Mouse (Mus musculus) stomach, embryonic 16.5 days (tissue): ENCODE results near the gene Iqcf5. TPM values are rescaled to one million over a fixed set of nuclear protein-coding genes. Genes with fewer than 3 reads are reported as not detected.

Source experiments
- ATAC-seq: fragments of 200-750 bp; cut with Nextera tagmentation; 2 replicates; pipeline ENCODE4 v1.8.0; 2017; ENCODE audit warnings: moderate number of reproducible peaks, moderate TSS enrichment; ENCODE audit not compliant: insufficient read depth, low FRiP score
- H3K27ac ChIP-seq: fragments of 300-500 bp; sonication (generic); 2 replicates; pipeline ENCODE4 v1.5.1; 2014; ENCODE audit warnings: low read length
- H3K27me3 ChIP-seq: fragments of 300-500 bp; sonication (generic); 2 replicates; pipeline ENCODE4 v1.6.1; 2014; ENCODE audit warnings: low read length, control low read depth, mixed read lengths; ENCODE audit not compliant: control insufficient read depth, insufficient read depth
- H3K36me3 ChIP-seq: fragments of 300-500 bp; sonication (generic); 2 replicates; pipeline ENCODE4 v1.6.1; 2014; ENCODE audit warnings: low read length; ENCODE audit not compliant: control insufficient read depth, insufficient read depth
- H3K4me1 ChIP-seq: fragments of 300-500 bp; sonication (generic); 2 replicates; pipeline ENCODE4 v1.6.1; 2014; ENCODE audit warnings: low read length, control low read depth, mixed read lengths; ENCODE audit not compliant: control insufficient read depth, insufficient read depth
- H3K4me2 ChIP-seq: fragments of 300-500 bp; sonication (generic); 2 replicates; pipeline ENCODE4 v1.6.1; 2014; ENCODE audit warnings: low read depth, low read length, mixed read lengths
- H3K4me3 ChIP-seq: fragments of 300-500 bp; sonication (generic); replicated peaks from 2 replicates; pipeline ENCODE4 v1.5.1; 2014; ENCODE audit warnings: mild to moderate bottlenecking, low read length
- H3K9ac ChIP-seq: fragments of 300-500 bp; sonication (generic); 2 replicates; pipeline ENCODE4 v1.6.1; 2014; ENCODE audit warnings: low read length
- H3K9me3 ChIP-seq: fragments of 300-500 bp; sonication (generic); replicated peaks from 2 replicates; pipeline ENCODE4 v1.6.1; 2016; ENCODE audit warnings: low read length, control low read depth; ENCODE audit not compliant: control insufficient read depth
- WGBS: fragments of 180-500 bp; shearing (Covaris S2); extraction: QIAGEN DNeasy Blood & Tissue Kit; methylation state at CpG from one replicate; pipeline ENCODE4 v1.1.7; 2014; 5-methylcytosine and 5-hydroxymethylcytosine counted together
- polyA plus RNA-seq: library from polyadenylated mRNA; unstranded; fragments of >200 nt; fragmentation: Nextera tagmentation; extraction: Ambion mirVana; gene quantifications from 2 replicates; pipeline ENCODE4 v1.2.1, GENCODE M21; 2015

Gene Iqcf5
- polyA plus RNA-seq, 1 experiment from 2014 or later, result not detected

DNA sequence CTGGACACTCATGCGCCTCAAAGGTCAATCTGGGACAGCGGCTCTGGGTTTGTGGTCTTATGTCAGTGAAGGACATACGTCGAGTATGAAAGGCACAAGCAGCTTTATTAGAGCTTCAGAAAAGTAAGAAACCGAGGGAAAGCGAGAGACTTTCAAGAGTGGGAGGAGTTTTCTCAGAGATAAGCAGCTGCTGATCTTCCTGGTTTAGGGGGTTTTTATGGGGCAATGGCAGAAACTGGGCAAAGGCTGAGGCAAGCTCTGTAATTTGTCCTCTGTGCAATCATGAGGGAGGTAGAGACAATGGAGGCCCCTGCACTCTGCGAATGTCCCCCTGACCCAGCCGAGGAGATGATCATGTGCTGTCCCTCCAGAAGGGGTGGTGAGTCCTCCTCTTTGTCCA is 5.5 kb downstream of the Iqcf5 start:
- Histone ChIP-seq H3K9me3 (no peaks in the 10 kb centered on the region), H3K27ac (no peak overlapping the region), H3K4me3 (no peak overlapping the region), H3K4me2 (no peak overlapping the region), H3K27me3 (no peaks in the 10 kb centered on the region), H3K4me1 (no peaks in the 10 kb centered on the region), H3K9ac (no peak overlapping the region), H3K36me3 (no peaks in the 10 kb centered on the region)
- ATAC-seq, result no peak
- 73% methylated on average over 8 of the region's 8 CpGs for WGBS

DNA sequence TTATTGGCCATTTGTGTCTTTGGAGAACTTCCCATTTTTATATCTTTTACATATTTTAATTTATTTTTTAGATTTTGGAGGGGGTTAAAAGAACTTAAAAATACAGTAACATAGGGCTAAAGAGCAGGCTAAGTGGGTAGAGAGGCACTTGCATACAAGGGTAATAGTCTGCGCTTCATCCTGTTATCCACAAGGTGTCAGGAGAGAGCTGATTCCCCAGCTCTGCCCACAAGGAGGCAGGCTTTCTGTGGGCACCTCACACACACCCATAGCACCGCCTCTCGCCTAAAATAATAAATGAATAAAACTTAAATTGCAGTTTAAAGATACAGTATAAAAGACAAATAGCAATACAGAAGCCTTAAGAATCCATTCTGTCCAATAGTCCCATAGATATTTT is 17.5 kb downstream of the Iqcf5 start:
- Histone ChIP-seq H3K27me3 (no peaks in the 10 kb centered on the region), H3K9me3 (no peaks in the 10 kb centered on the region), H3K9ac (no peak overlapping the region), H3K4me3 (no peak overlapping the region), H3K27ac (no peak overlapping the region), H3K4me1 (no peaks in the 10 kb centered on the region), H3K36me3 (no peaks in the 10 kb centered on the region), H3K4me2 (no peak overlapping the region)
- no peak for ATAC-seq
- 23% methylated on average over 3 of the region's 3 CpGs for WGBS

GRCm38 (mm10) chr9:106534296-106534695 is 19.9 kb downstream of the Iqcf5 start:
- Histone ChIP-seq H3K27ac (no peak overlapping the region), H3K9me3 (no peaks in the 10 kb centered on the region), H3K27me3 (no peaks in the 10 kb centered on the region), H3K4me1 (no peaks in the 10 kb centered on the region), H3K9ac (no peak overlapping the region), H3K4me2 (no peak overlapping the region), H3K36me3 (no peaks in the 10 kb centered on the region), H3K4me3 (no peak overlapping the region)
- ATAC-seq, result no peak
- 90% methylated on average over 7 of the region's 7 CpGs for WGBS

- WGBS, result 86% methylated on average over 11 of the region's 11 CpGs
- Histone ChIP-seq H3K27me3 (no peaks in the 10 kb centered on the region), H3K9me3 (no peaks in the 10 kb centered on the region), H3K4me1 (no peaks in the 10 kb centered on the region), H3K9ac (no peak overlapping the region), H3K27ac (no peak overlapping the region), H3K4me3 (no peak overlapping the region), H3K36me3 (no peaks in the 10 kb centered on the region), H3K4me2 (no peak overlapping the region)
- no peak for ATAC-seq
Measured at GRCm38 (mm10) chr9:106534975-106535374, 20.6 kb downstream of the Iqcf5 start.

DNA sequence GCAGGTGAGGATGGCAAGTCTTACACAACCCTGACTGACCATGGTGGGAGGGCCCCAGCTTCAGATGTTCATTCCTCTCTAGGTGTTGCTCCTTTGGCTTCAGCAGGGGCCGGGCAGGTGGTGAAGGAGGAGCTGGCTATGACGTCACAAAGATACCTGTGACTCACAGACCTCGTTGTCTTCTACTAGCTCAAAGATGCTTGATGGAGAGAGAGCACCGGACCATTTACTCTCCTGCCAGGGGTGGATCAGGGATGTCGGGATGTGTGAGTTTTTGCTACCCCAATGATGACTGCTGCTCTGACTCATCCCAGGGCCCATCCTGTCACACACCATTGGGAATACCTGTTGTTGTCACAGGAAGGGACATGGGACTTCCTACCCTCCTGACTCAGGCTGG is 47.2 kb downstream of the Iqcf5 start, which contains the start of gene Iqcf3:
Iqcf3 (minus strand) TSS at position 101 of the 400 bp plus-strand sequence.
- Histone ChIP-seq H3K9me3 (no peaks in the 10 kb centered on the region), H3K27ac (no peak within 1 kb of the TSS), H3K4me1 (no peaks in the 10 kb centered on the region), H3K36me3 (no peaks in the 10 kb centered on the region), H3K4me3 (no peak within 1 kb of the TSS), H3K27me3 (no peaks in the 10 kb centered on the region), H3K4me2 (no peak within 1 kb of the TSS), H3K9ac (no peak within 1 kb of the TSS)
- no peak for ATAC-seq
- WGBS, result 93% methylated on average over 5 of the region's 5 CpGs

DNA sequence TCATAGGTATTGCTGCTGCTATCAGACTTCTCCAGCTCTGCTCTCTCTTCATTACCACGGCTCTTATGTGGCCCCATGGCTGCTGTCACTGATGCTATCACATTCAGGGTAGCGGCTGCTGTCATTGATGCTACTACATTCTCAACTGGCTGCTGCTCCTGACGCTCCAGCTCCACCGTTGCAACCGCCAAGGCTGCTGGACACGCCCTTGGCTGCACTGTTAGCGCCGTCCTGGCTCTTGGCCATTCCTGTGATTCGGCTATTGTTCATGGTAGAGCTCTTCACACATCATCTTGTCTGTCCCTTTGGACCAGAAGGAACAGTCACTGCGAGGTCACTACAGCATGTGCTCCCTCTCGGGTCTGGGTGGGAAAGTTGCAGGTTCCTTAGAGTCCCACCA is 47.9 kb downstream of the Iqcf5 start:
- Histone ChIP-seq H3K36me3 (no peaks in the 10 kb centered on the region), H3K4me3 (no peak overlapping the region), H3K9ac (no peak overlapping the region), H3K27ac (no peak overlapping the region), H3K4me2 (no peak overlapping the region), H3K9me3 (no peaks in the 10 kb centered on the region), H3K4me1 (no peaks in the 10 kb centered on the region), H3K27me3 (no peaks in the 10 kb centered on the region)
- no peak for ATAC-seq
- WGBS, result 90% methylated on average over 11 of the region's 11 CpGs

GRCm38 (mm10) chr9:106564025-106564424 is 49.7 kb downstream of the Iqcf5 start:
- no peaks in the 10 kb centered on the region for H3K4me1 ChIP-seq
- ATAC-seq, result no peak
- H3K4me2 ChIP-seq, result no peak overlapping the region
- H3K27me3 ChIP-seq, result no peaks in the 10 kb centered on the region
- H3K4me3 ChIP-seq, result no peak overlapping the region
- no peak overlapping the region for H3K27ac ChIP-seq
- H3K9ac ChIP-seq, result no peak overlapping the region
- WGBS, result 75% methylated on average over 8 of the region's 8 CpGs
- H3K36me3 ChIP-seq, result no peaks in the 10 kb centered on the region
- no peaks in the 10 kb centered on the region for H3K9me3 ChIP-seq

Other genes with a start within 250 kb of the Iqcf5 start
- gene Poc1a, start 233.5 kb upstream of the Iqcf5 start, polyA plus RNA-seq, result 22.2 and 24.5 TPM in 2 replicates
- 14.2 and 14.5 TPM in 2 replicates for gene Dusp7, start 145.9 kb upstream of the Iqcf5 start, polyA plus RNA-seq
- gene Rpl29, start 85.1 kb upstream of the Iqcf5 start, polyA plus RNA-seq, result 747 and 881 TPM in 2 replicates
- gene Acy1, start 76.3 kb upstream of the Iqcf5 start, polyA plus RNA-seq, result 43.4 and 44.3 TPM in 2 replicates
- gene Abhd14b, start 67.1 kb upstream of the Iqcf5 start, polyA plus RNA-seq, result 28.3 and 35.8 TPM in 2 replicates
- 49.5 and 50.4 TPM in 2 replicates for gene Abhd14a, start 66.9 kb upstream of the Iqcf5 start, polyA plus RNA-seq
- gene Pcbp4, start 61.3 kb upstream of the Iqcf5 start, polyA plus RNA-seq, result 39.4 and 42.5 TPM in 2 replicates
- gene Gpr62, start 48.6 kb upstream of the Iqcf5 start, polyA plus RNA-seq, result 0.19 and 0.26 TPM in 2 replicates
- 40.8 and 42.6 TPM in 2 replicates for gene Rrp9, start 38.6 kb upstream of the Iqcf5 start, polyA plus RNA-seq
- 6.2 and 6.7 TPM in 2 replicates for gene Parp3, start 37.6 kb upstream of the Iqcf5 start, polyA plus RNA-seq
- gene Iqcf1, start 14.6 kb upstream of the Iqcf5 start, polyA plus RNA-seq, result not detected in 2 replicates
- gene Iqcf3, start 47.1 kb downstream of the Iqcf5 start, polyA plus RNA-seq, result not detected in 2 replicates
- not detected in 2 replicates for gene Iqcf4, start 56.4 kb downstream of the Iqcf5 start, polyA plus RNA-seq
- gene Iqcf6, start 112.0 kb downstream of the Iqcf5 start, polyA plus RNA-seq, result not detected in 2 replicates
- 0.08 TPM in 1 of 2 replicates, not detected in the other for gene Grm2, start 141.5 kb downstream of the Iqcf5 start, polyA plus RNA-seq
- 53.4 and 60.5 TPM in 2 replicates for gene Tex264, start 171.4 kb downstream of the Iqcf5 start, polyA plus RNA-seq